Mouse (Mus musculus) kidney, postnatal 0 days (tissue): Measurements from ENCODE around the gene Slc20a1. TPM values are rescaled to one million over a fixed set of nuclear protein-coding genes. Genes with fewer than 3 reads are reported as not detected.

Experiments
- ATAC-seq: fragments of 200-750 bp; cut with Nextera tagmentation; replicated peaks from 2 replicates; pipeline ENCODE4 v1.8.0; 2017; ENCODE audit warnings: low read depth, moderate number of reproducible peaks, moderate TSS enrichment, moderate library complexity; ENCODE audit not compliant: low FRiP score
- DNase-seq: peaks from one replicate; pipeline ENCODE4 v3.0.0-alpha.2; 2016; ENCODE audit warnings: low spot score
- H3K27ac ChIP-seq: fragments of 300-500 bp; sonication (generic); 2 replicates; pipeline ENCODE4 v1.5.1; 2014; ENCODE audit warnings: mild to moderate bottlenecking
- H3K27me3 ChIP-seq: fragments of 300-500 bp; sonication (generic); 2 replicates; pipeline ENCODE4 v1.6.1; 2014; ENCODE audit warnings: low read length, mixed read lengths; ENCODE audit not compliant: insufficient read depth
- H3K36me3 ChIP-seq: fragments of 300-500 bp; sonication (generic); 2 replicates; pipeline ENCODE4 v1.6.1; 2014; ENCODE audit warnings: low read length, mixed read lengths; ENCODE audit not compliant: insufficient read depth
- H3K4me1 ChIP-seq: fragments of 300-500 bp; sonication (generic); replicated peaks from 2 replicates; pipeline ENCODE4 v1.6.1; 2014; ENCODE audit warnings: antibody characterized with exemption, low read length, mixed read lengths; ENCODE audit not compliant: insufficient read depth
- H3K4me2 ChIP-seq: fragments of 300-500 bp; sonication (generic); 2 replicates; pipeline ENCODE4 v1.6.1; 2014; ENCODE audit warnings: mild to moderate bottlenecking, low read length, moderate library complexity, mixed read lengths
- H3K4me3 ChIP-seq: fragments of 300-500 bp; sonication (generic); replicated peaks from 2 replicates; pipeline ENCODE4 v1.5.1; 2014; ENCODE audit warnings: low read depth, low read length
- H3K9ac ChIP-seq: fragments of 300-500 bp; sonication (generic); 2 replicates; pipeline ENCODE4 v1.6.1; 2014; ENCODE audit warnings: low read depth, low read length
- H3K9me3 ChIP-seq: fragments of 300-500 bp; sonication (generic); replicated peaks from 2 replicates; pipeline ENCODE4 v1.6.1; 2016; ENCODE audit warnings: low read length, inconsistent platforms, mixed read lengths
- CTCF ChIP-seq: IDR thresholded peaks from 2 replicates; pipeline ENCODE4 v1.5.1; 2016; ENCODE audit warnings: antibody characterized with exemption, low read depth, mild to moderate bottlenecking, moderate library complexity
- WGBS: fragments of 180-500 bp; shearing (Covaris S2); extraction: QIAGEN DNeasy Blood & Tissue Kit; methylation state at CpG from one replicate; pipeline ENCODE4 v1.1.7; 2014; 5-methylcytosine and 5-hydroxymethylcytosine counted together
- polyA plus RNA-seq: library from polyadenylated mRNA; unstranded; fragments of >200 nt; fragmentation: Nextera tagmentation; extraction: Ambion mirVana; gene quantifications from 2 replicates; pipeline ENCODE4 v1.2.1, GENCODE M21; 2015

Slc20a1 gene
- polyA plus RNA-seq, 1 experiment from 2014 or later, result 12.4 TPM

DNA sequence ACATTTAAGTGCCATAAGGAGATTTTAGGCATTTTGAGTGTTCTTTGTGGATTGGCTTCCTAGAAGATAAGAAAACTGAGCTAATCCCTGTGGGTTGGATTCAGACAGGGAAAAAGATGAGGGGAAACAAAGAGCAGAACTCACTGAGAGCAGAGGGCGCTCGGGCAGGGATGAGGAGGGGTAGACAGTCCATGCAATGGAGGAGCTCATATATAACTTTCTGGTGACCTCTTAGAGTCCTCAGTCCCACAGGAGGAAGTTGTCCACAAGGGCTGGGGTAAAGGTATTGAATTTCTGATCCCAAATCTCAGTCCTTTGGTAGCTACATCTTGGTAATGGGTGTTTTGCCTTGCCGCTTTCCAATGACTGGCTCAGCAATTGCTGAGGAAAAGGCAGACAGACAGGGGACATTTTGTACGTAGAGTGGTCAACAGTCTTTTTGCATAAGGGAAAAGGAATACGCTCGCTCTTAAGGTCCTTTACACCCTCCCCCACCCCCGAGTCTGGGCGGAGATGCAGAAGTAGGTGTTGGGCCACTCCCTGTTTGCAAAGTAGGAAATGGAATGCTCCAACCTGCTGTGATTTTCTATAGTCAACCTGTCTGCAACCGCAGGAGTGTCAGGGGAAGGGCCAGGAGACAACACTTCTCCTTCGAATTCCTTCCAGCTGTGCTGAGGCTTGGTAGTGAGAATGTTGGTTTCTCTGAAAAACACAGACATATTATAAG lies 20.2 kb upstream of the Slc20a1 start:
- H3K9me3 ChIP-seq, result no peaks in the 10 kb centered on the region
- no peak overlapping the region for H3K9ac ChIP-seq
- 51% methylated on average over 10 of the region's 10 CpGs for WGBS
- no peak overlapping the region for H3K27ac ChIP-seq
- no peak for ATAC-seq
- no peak overlapping the region for H3K4me2 ChIP-seq
- no peak overlapping the region for H3K4me3 ChIP-seq
- no peaks in the 10 kb centered on the region for H3K27me3 ChIP-seq
- H3K4me1 ChIP-seq, result no peaks in the 10 kb centered on the region
- DNase-seq, result no peak
- H3K36me3 ChIP-seq, result no peaks in the 10 kb centered on the region
- TF ChIP-seq CTCF, result no peak

DNA sequence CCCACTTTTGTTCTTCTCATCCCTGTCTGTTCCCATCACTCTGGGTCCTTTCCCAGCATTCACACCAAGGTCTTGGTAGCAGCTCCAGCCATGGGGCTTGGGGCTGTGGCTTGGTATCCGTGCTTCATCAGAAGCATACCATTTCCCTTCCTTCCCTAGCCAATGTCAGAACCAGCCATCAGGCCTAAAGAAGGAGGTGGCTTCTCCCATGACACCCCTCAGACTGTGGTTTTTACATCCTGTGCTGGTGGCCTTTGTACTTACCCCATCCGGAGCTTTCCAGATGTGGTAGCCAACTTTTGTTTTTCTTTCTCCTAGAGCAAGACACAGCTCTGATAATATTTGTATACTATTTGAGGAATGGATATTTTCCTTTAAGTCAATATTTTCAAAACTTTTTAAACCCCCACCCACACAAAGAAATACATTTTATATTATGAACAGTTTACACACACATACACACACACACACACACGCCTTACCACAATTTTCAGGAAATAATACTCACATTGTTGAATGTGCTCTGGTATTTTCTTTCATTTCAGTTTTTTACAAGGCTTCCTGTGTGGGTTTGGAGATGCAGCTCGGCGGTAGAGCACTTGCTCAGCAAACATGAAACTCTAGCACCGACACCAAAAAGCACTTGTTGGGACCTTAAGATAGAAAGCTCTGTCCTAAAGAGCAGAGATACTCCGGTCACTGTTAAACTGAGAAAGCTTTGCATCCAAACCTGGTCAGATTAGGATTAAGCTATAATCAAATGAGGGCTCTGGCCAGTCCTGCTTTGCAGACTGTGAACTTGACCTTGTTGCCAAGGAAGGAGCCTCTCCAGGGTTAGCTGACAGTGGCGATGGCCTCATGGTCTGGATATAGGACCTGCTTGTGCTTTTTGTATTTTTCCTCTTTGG lies 18.4 kb upstream of the Slc20a1 start:
- Histone ChIP-seq H3K36me3 (no peaks in the 10 kb centered on the region), H3K9me3 (no peaks in the 10 kb centered on the region), H3K4me3 (no peak overlapping the region), H3K9ac (no peak overlapping the region), H3K4me2 (no peak overlapping the region), H3K27ac (no peak overlapping the region), H3K27me3 (no peaks in the 10 kb centered on the region), H3K4me1 (no peaks in the 10 kb centered on the region)
- no peak for TF ChIP-seq CTCF
- WGBS, result 63% methylated on average over 8 of the region's 8 CpGs
- DNase-seq, result no peak
- no peak for ATAC-seq

DNA sequence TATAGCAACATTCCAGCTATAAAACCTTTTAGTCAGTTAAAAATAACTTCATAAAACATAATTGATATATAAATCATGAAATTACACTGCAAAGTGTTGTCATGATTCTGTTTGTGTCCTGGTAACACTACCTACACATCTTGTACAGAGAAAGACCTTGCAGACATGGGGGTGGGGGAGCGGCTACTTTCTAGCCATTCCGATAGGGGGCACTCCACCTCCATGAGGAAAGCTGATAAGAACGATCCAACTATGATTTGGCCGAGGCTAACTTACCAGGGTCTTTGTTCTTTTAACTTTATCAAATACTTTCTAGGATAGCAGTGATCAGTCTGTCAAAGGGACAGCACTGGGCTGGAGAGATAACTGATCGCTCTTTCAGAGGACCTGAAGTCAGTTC lies 17.1 kb upstream of the Slc20a1 start:
- 92% methylated on average over 5 of the region's 5 CpGs for WGBS
- no peaks in the 10 kb centered on the region for H3K4me1 ChIP-seq
- no peak overlapping the region for H3K9ac ChIP-seq
- DNase-seq (no peak), ATAC-seq (no peak)
- no peaks in the 10 kb centered on the region for H3K27me3 ChIP-seq
- H3K4me3 ChIP-seq, result no peak overlapping the region
- no peak overlapping the region for H3K4me2 ChIP-seq
- no peak for TF ChIP-seq CTCF
- no peaks in the 10 kb centered on the region for H3K36me3 ChIP-seq
- no peaks in the 10 kb centered on the region for H3K9me3 ChIP-seq
- H3K27ac ChIP-seq, result no peak overlapping the region

- no peaks in the 10 kb centered on the region for H3K27me3 ChIP-seq
- H3K4me3 ChIP-seq, result no peak overlapping the region
- ATAC-seq (no peak), DNase-seq (no peak)
- H3K4me2 ChIP-seq, result no peak overlapping the region
- H3K4me1 ChIP-seq, result no peaks in the 10 kb centered on the region
- H3K36me3 ChIP-seq, result no peaks in the 10 kb centered on the region
- 91% methylated on average over 1 of the region's 1 CpGs for WGBS
- no peaks in the 10 kb centered on the region for H3K9me3 ChIP-seq
- no peak overlapping the region for H3K9ac ChIP-seq
- no peak for TF ChIP-seq CTCF
- no peak overlapping the region for H3K27ac ChIP-seq
Observed at GRCm38 (mm10) chr2:129182412-129182811, 16.2 kb upstream of the Slc20a1 start.

DNA sequence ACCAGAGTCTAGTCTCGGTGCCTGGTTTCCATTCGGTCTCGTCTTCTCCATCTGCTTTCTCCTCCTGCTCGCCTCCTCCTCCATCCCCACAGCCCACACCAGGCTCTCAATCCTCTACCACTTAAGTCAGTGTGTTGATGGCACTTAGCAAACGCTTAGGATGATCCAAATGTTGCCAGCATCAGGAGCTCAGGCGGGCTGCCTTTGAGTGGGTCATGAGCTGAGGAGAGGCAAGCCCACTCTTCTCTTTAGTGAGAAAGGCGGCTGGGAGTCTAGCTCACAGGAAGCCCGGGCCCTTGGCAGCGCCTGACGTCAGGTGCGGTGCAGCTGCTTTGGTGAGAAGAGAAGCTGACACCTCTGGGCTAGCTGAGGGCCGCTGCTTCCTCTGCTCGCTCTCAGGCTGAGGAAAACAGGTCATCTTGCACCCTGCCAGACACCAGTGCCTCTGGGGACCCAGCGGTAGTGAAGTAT lies 15.0 kb upstream of the Slc20a1 start:
- no peak for ATAC-seq
- Histone ChIP-seq H3K36me3 (no peaks in the 10 kb centered on the region), H3K4me2 (no peak overlapping the region), H3K4me1 (no peaks in the 10 kb centered on the region), H3K9ac (no peak overlapping the region), H3K4me3 (no peak overlapping the region), H3K9me3 (no peaks in the 10 kb centered on the region), H3K27me3 (no peaks in the 10 kb centered on the region), H3K27ac (no peak overlapping the region)
- DNase-seq, result no peak
- TF ChIP-seq CTCF, result no peak
- WGBS, result 47% methylated on average over 14 of the region's 14 CpGs

DNA sequence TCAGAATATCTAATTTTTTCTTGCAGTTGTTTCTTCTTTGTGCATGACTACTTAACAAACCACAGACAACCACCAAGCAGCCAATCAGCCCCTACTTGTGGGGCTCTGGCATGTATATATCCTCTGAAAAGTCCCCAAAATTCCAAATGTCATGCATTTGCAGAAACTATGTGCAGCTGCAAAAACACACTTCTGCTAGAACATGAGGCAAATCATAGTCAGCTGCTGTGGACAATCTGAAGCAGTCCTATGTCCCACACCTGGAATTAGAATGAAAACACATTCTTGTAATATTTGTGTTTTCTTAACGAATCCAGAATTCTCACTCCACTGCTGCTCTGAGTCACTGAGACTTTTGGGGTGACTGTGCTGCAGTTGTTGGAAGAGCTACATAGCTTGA lies 13.7 kb upstream of the Slc20a1 start:
- no peak for TF ChIP-seq CTCF
- no peak overlapping the region for H3K9ac ChIP-seq
- no peak for DNase-seq
- WGBS, result 69% methylated on average over 1 of the region's 1 CpGs
- H3K9me3 ChIP-seq, result no peaks in the 10 kb centered on the region
- no peak overlapping the region for H3K27ac ChIP-seq
- H3K27me3 ChIP-seq, result no peaks in the 10 kb centered on the region
- no peak for ATAC-seq
- no peaks in the 10 kb centered on the region for H3K36me3 ChIP-seq
- no peaks in the 10 kb centered on the region for H3K4me1 ChIP-seq
- no peak overlapping the region for H3K4me2 ChIP-seq
- H3K4me3 ChIP-seq, result no peak overlapping the region
